Mouse (Mus musculus) right cerebral cortex, adult 18-20 months (tissue): ENCODE results near the gene Notum.

Experiments
- DNase-seq: peaks from one replicate; pipeline ENCODE4 v3.0.0; 2022; ENCODE audit warnings: mixed read lengths

Gene Notum

GRCm38 (mm10) chr11:120633520-120634343 lies 27.2 kb downstream of the Notum start, which contains the start of gene Mafg:
Gene Mafg (minus strand): TSS chr11:120633600.
- DNase-seq, result peak; percentile 94

GRCm38 (mm10) chr11:120632559-120633519 lies 28.1 kb downstream of the Notum start:
- DNase-seq, result peak; percentile 57

- DNase-seq, result no peak
These were observed 29.1 kb downstream of the Notum start for GRCm38 (mm10) chr11:120631726-120632448.

GRCm38 (mm10) chr11:120630881-120631725 lies 29.9 kb downstream of the Notum start:
- no peak for DNase-seq

- DNase-seq, result no peak
These were observed 30.5 kb downstream of the Notum start for GRCm38 (mm10) chr11:120630401-120630871.

- no peak for DNase-seq
These were observed 31.1 kb downstream of the Notum start for GRCm38 (mm10) chr11:120629911-120630310.

- DNase-seq, result peak; percentile 49
These were observed 31.6 kb downstream of the Notum start for GRCm38 (mm10) chr11:120629341-120629730.

- no peak for DNase-seq
These were observed 32.2 kb downstream of the Notum start for GRCm38 (mm10) chr11:120628601-120629340.

GRCm38 (mm10) chr11:120627468-120628300 lies 33.3 kb downstream of the Notum start:
- DNase-seq, result no peak

- no peak for DNase-seq
These were observed 34.0 kb downstream of the Notum start for GRCm38 (mm10) chr11:120626785-120627467.

- no peak for DNase-seq
These were observed 35.7 kb downstream of the Notum start, which contains the start of gene Sirt7 for GRCm38 (mm10) chr11:120625152-120625775. Gene Sirt7 (minus strand): TSS chr11:120625240.

- DNase-seq, result peak; percentile 91
These were observed 36.3 kb downstream of the Notum start for GRCm38 (mm10) chr11:120624680-120625111.

GRCm38 (mm10) chr11:120623961-120624679 lies 36.9 kb downstream of the Notum start:
- DNase-seq, result peak; percentile 61

GRCm38 (mm10) chr11:120622805-120623204 lies 38.2 kb downstream of the Notum start:
- no peak for DNase-seq

GRCm38 (mm10) chr11:120620195-120620594 lies 40.8 kb downstream of the Notum start:
- no peak for DNase-seq

GRCm38 (mm10) chr11:120618619-120619535 lies 42.1 kb downstream of the Notum start:
- no peak for DNase-seq
